Mouse (Mus musculus) embryonic fibroblast, embryonic 13.5 days (primary cell): ENCODE data around the gene Tkfc. TPM values are rescaled to one million over a fixed set of nuclear protein-coding genes. Genes with fewer than 3 reads are reported as not detected.

Source experiments
- H3K27ac ChIP-seq: 2 replicates; pipeline ENCODE4 v1.5.1; 2012; ENCODE audit warnings: low read length, control low read depth, inconsistent platforms; ENCODE audit not compliant: insufficient read depth
- H3K4me1 ChIP-seq: 2 replicates; pipeline ENCODE4 v1.6.1; 2011; ENCODE audit warnings: low read length; ENCODE audit not compliant: control insufficient read depth, insufficient read depth
- H3K4me3 ChIP-seq: 2 replicates; pipeline ENCODE4 v1.5.1; 2011; ENCODE audit warnings: mild to moderate bottlenecking, control low read depth, low read length; ENCODE audit not compliant: insufficient read depth
- CTCF ChIP-seq: IDR thresholded peaks from 2 replicates; pipeline ENCODE4 v1.5.1; 2011; ENCODE audit warnings: mild to moderate bottlenecking, control low read depth, low read length, moderate library complexity, borderline replicate concordance; ENCODE audit not compliant: insufficient read depth
- POLR2A ChIP-seq: IDR thresholded peaks from 2 replicates; pipeline ENCODE4 v1.6.1; 2011; ENCODE audit warnings: low read depth, mild to moderate bottlenecking, control low read depth, low read length, moderate library complexity
- polyA plus RNA-seq: library from polyadenylated mRNA; stranded (reverse); fragments of >200 nt; gene quantifications from 2 replicates; pipeline ENCODE4 v1.2.4, GENCODE M21; 2011; ENCODE audit warnings: low read depth; ENCODE audit not compliant: missing spikeins, insufficient read length

The Tkfc gene
- 19.8 and 24.0 TPM in 2 replicates for polyA plus RNA-seq

DNA sequence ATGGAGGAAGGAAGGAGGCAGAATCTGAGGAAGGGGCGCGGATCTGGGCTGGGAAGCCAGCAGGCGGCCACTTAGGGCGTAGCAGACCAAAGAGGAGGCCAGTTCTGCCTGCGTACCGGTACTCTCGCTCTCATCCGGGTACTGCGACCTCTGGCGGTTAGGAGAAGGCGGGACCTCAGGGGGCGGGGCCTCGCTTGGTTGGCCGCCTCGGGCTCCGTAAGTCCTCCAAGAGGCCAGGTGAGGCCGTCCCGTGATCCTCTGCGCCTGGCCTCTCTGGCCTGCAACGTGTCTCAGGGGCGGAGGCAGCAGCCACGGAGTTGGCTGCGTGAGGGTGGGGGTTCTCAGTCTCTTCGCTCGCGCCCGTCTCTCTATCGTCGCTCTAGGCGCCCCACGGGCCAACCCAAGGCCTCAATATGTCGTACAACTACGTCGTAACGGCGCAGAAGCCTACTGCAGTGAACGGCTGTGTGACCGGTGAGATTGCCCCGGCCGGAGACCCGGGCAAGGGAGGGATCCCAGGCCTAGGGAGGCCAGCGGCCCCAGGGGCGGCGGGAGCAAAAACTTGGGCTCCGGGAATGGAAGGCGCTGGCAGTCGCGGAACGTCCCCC lies at the start of gene Tkfc, which contains the start of gene Ddb1:
Tkfc (minus strand) TSS at position 362 of the 608 bp plus-strand sequence.
Ddb1 (plus strand) TSS at position 35 of the 608 bp plus-strand sequence.
- TF ChIP-seq POLR2A (peak; percentile 90), CTCF (peak; percentile 40; the same call in 1 of the 2 replicates)
- Histone ChIP-seq H3K4me1 (peaks cover 29% of the 10 kb centered on the region), H3K27ac (peak within 1 kb of the TSS; percentile 85), H3K4me3 (peak within 1 kb of the TSS; percentile 88)

DNA sequence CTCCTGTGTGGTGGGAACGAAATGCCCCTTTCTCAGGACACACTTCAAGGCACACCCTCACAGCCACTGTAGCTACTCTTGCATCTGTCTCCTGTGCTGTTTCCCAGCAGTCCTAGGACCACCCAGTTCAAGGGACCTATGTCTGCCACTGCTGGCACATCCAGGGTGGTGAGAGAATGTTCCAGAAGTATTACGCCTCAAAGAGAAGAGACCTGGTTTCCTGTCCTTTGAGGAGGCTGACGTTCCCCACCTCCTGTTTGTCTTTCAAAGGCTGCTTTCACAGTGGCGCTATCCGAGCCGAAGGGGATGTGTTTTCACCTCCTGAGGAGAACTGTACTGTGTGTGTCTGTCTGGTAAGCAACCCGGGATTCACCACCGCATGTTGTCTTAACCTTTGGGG lies 42.7 kb upstream of the Tkfc start:
- TF ChIP-seq POLR2A (no peak), CTCF (no peak)
- no peak overlapping the region for H3K4me3 ChIP-seq
- no peaks in the 10 kb centered on the region for H3K4me1 ChIP-seq
- H3K27ac ChIP-seq: no peak overlapping the region

DNA sequence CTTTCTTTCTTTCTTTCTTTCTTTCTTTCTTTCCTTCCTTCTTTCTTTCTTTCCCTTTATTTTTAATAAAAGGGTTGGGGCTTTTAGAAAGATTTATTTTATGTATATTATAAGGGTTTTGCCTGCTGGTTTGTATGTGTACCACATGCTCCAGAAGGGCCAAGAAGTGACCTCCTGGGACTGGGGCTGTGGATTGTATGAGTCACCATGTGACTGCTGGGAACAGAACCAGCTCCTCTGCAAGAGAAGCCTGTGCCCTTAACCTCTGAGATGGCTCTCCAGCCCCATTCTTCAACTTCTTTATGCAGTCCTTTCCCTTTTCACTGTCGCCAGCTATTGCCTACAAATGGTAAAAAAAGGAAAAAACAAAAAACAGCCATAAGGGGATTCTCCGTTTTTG lies 40.2 kb upstream of the Tkfc start:
- no peak for TF ChIP-seq CTCF
- no peak for TF ChIP-seq POLR2A
- Histone ChIP-seq H3K4me1 (no peaks in the 10 kb centered on the region), H3K4me3 (no peak overlapping the region), H3K27ac (no peak overlapping the region)

DNA sequence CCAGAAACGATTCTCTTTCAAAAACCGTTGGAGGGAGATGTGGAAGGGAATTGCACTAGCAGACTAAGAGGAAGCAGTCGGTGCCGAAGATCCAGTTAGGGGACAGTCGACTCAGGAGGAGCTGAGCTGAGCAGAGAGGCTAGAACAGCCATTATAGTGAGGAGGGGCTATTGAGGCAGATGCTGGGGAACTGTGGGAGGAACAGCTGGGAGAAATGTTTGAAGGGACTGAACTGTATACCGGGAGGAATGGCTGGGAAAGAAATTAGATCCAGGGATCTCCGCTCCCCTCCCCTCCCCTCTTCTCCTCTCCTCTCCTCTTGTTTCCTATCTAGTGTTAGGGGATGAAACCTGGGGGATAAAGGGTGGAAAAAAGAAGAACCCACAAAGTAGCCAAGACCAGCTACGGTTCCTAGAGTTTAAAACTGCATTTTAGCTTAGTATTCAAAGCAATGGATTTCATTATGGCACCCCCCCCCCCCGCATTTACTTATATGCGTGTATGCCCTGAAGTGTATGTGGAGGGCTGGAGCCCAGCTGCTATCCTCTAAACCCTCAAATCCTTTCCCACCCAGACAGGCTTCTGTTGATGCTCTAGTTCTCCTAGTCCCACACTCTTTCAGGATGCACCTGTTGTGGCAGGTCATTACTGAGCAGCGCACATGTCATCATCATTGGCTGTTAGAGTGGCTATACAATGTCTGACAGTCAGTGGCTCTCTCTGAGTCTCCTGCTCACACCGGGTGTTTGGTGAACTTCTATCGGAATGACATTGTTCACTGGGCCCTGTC lies 35.3 kb upstream of the Tkfc start:
- TF ChIP-seq CTCF (no peak), POLR2A (no peak)
- H3K4me3 ChIP-seq: no peak overlapping the region
- H3K4me1 ChIP-seq: no peaks in the 10 kb centered on the region
- no peak overlapping the region for H3K27ac ChIP-seq

DNA sequence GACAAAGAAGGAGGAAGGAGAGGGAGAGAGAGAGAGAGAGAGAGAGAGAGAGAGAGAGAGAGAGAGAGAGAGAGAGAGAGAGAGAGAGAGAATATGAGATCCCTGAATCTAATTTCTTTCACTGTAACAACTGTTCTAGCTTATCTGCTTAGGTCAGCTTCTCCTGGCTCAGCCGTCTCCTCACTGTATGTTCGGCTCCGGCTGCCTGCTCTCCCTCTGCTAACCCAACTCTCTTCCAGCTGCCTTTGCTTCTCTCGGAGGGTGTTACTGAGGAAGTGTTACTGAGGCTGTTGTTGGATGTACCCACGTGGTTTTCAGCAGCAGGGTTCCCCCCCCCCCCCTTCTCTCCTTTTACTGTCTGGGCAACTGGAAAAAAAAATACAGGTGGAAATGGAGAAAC lies 34.6 kb upstream of the Tkfc start:
- Histone ChIP-seq H3K4me1 (no peaks in the 10 kb centered on the region), H3K27ac (no peak overlapping the region), H3K4me3 (no peak overlapping the region)
- no peak for TF ChIP-seq CTCF
- TF ChIP-seq POLR2A: no peak

DNA sequence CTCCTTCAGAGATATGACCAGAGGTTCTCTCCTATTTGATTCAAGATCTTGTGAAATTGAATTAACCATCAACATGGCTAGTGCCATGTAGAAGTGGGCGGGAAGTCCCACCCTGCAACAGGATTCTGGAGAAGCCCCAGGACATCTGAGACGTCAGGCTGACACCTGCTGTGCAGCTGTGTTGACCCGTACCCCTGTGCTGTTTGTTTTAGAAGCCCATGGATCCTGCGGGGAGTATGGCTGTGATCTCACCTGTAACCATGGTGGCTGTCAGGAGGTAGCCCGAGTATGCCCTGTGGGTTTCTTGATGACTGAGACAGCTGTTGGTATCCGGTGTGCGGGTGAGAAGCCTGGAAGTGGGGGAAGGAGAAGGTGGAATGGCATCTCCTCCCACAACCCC lies 32.4 kb upstream of the Tkfc start:
- no peaks in the 10 kb centered on the region for H3K4me1 ChIP-seq
- no peak overlapping the region for H3K4me3 ChIP-seq
- no peak overlapping the region for H3K27ac ChIP-seq
- TF ChIP-seq CTCF (no peak), POLR2A (no peak)

DNA sequence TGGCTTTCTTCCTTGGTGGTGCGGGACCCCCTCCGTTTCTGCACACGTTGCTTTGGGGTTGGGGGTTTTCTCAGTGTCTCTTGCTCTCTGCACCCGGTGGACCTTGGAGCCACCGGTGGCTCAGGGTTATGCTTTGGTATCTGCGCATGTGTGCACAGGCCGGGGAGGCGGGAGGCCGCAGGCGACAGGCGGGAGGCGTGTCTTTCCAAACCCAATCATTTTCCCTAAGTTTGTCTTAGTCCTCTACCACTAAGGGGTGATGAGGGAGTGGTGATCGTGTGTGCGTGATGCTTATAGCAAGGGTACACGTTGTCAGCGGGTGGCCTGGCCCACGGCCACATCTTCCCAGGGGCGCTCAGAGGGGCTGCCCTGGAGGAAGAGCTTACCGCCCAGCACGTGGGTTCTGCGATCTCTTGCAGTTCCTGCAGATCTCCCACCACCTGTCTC lies 29.4 kb upstream of the Tkfc start:
- TF ChIP-seq POLR2A: peak; percentile 59; the same call in 1 of the 2 replicates
- no peak for TF ChIP-seq CTCF
- no peak overlapping the region for H3K4me3 ChIP-seq
- H3K27ac ChIP-seq: no peak overlapping the region
- H3K4me1 ChIP-seq: no peaks in the 10 kb centered on the region

DNA sequence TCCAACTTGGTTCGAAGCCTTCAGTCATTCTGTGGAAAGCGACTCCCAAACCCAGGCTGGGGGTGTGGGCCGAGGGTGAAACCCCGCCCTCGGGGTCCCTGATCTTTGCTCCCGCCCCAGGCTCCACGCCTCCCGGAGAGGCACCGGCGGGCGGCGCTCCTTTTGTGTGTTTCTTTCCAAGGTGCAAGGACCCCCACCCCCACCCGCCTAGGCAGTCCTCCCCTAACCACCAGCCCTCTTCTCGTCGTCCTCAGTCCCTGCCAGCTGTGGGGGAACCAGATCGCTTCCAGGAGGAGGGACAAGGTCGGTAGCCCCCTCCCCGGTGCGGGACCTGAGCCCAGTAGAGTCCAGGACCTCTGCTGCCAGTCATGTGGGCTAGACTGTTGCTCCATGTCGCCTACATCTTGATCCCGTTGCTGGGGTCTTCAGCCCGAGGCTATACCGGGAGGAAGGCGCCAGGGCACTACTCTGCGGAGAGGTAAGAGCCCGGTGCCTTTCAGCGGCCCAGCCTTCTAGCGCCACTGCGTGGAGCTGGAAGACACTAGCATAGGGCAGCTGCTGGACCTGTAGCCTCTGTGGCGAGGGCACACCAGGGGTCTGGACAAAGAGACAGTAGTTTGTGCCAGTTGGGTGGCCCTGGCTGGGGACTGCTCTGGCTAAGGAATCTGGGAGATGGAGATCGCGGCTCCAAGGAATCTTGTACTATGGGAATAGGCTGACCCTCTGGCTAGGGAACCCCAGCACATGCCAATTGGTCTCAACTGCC lies 28.8 kb upstream of the Tkfc start, which contains the start of gene Vwce:
Vwce (plus strand) TSS at position 108 of the 766 bp plus-strand sequence.
- Histone ChIP-seq H3K4me1 (no peaks in the 10 kb centered on the region), H3K27ac (no peak within 1 kb of the TSS), H3K4me3 (no peak within 1 kb of the TSS)
- no peak; the same call in 1 of the 2 replicates for TF ChIP-seq CTCF
- TF ChIP-seq POLR2A: no peak

DNA sequence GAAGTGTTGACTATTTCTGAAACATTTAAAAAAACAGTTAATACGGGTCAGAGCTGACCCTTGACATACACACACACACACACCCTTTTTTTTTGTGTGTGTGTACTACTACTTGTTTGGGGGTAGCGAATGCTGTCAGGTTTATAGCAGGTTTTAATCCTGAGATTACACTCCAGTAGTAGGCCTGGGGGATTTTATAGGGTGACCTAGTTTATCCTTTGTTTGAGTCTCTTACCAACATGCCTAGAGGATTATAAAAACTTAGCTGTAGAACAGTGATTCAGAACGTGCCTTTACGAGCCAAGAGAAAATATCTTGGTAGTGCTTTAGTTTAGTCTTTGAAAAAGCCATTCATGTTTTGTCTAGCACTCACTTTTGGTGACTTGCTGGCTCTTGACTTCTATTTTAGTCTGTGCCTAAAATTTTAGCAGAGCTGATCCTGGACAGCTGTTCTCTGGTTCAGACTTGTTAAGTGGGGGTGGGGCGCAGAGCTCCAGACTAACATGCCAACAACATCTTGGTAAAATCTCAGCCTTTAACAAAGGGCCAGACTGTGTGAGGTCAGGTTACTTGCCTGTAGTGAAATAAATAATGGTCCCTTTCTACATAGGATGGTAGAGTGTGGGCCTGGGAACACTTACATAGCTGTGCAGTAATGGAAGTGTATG lies 3.3 kb upstream of the Tkfc start:
- Histone ChIP-seq H3K4me1 (peaks cover 19% of the 10 kb centered on the region), H3K4me3 (no peak overlapping the region), H3K27ac (no peak overlapping the region)
- TF ChIP-seq CTCF (no peak), POLR2A (no peak)
